26 mouse cellular contexts compared by ENCODE assay signal in genomic region chr14:36340832-36341231, GRCm38 (mm10).
"Had no signal": no experiment of that assay in that cellular context is flagged by ENCODE, and none has a peak within 500 bp of the region (broad histone marks: within the 10 kb centered on the region; RNA-seq: fewer than 3 reads in every experiment).

No protein-coding gene starts in this region.

- H3K27me3 ChIP-seq: embryonic facial prominence, embryonic 12.5 days; embryonic facial prominence, embryonic 13.5 days; embryonic facial prominence, embryonic 15.5 days; forebrain, embryonic 12.5 days; forebrain, embryonic 13.5 days; forebrain, embryonic 15.5 days had no signal

- H3K36me3 ChIP-seq: embryonic facial prominence, embryonic 10.5 days; embryonic facial prominence, embryonic 12.5 days; embryonic facial prominence, embryonic 13.5 days; embryonic facial prominence, embryonic 15.5 days; forebrain, embryonic 10.5 days; forebrain, embryonic 12.5 days; forebrain, embryonic 15.5 days; heart, embryonic 10.5 days had no signal

- H3K9ac ChIP-seq: embryonic facial prominence, embryonic 12.5 days; embryonic facial prominence, embryonic 13.5 days; embryonic facial prominence, embryonic 15.5 days; forebrain, embryonic 12.5 days; forebrain, embryonic 13.5 days; forebrain, embryonic 15.5 days; forebrain, postnatal 0 days had no signal

- H3K27ac ChIP-seq: embryonic facial prominence, embryonic 10.5 days; embryonic facial prominence, embryonic 12.5 days; embryonic facial prominence, embryonic 13.5 days; embryonic facial prominence, embryonic 15.5 days; forebrain, embryonic 10.5 days; forebrain, embryonic 12.5 days; forebrain, embryonic 13.5 days; forebrain, embryonic 15.5 days; gastrocnemius, adult 2 months; heart, adult 2 months; heart, embryonic 10.5 days had no signal

- H3K4me2 ChIP-seq: embryonic facial prominence, embryonic 12.5 days; embryonic facial prominence, embryonic 13.5 days; embryonic facial prominence, embryonic 15.5 days; forebrain, embryonic 12.5 days; forebrain, embryonic 13.5 days; forebrain, embryonic 15.5 days had no signal

- ATAC-seq: forebrain, embryonic 13.5 days; forebrain, embryonic 14.5 days; forebrain, embryonic 15.5 days; forebrain, embryonic 16.5 days; forebrain, postnatal 0 days had no signal

- H3K4me3 ChIP-seq: embryonic facial prominence, embryonic 10.5 days; embryonic facial prominence, embryonic 12.5 days; embryonic facial prominence, embryonic 13.5 days; embryonic facial prominence, embryonic 15.5 days; erythroblast, embryonic 14.5 days; forebrain, embryonic 10.5 days; forebrain, embryonic 12.5 days; forebrain, embryonic 13.5 days; forebrain, embryonic 15.5 days; gastrocnemius, adult 2 months; heart, adult 2 months; heart, embryonic 10.5 days had no signal

- H3K4me1 ChIP-seq: embryonic facial prominence, embryonic 10.5 days; embryonic facial prominence, embryonic 12.5 days; embryonic facial prominence, embryonic 13.5 days; embryonic facial prominence, embryonic 15.5 days; forebrain, embryonic 10.5 days; forebrain, embryonic 12.5 days; forebrain, embryonic 13.5 days; forebrain, embryonic 15.5 days; heart, embryonic 10.5 days had no signal

- H3K9me3 ChIP-seq: embryonic facial prominence, embryonic 10.5 days; embryonic facial prominence, embryonic 12.5 days; embryonic facial prominence, embryonic 13.5 days; embryonic facial prominence, embryonic 15.5 days; forebrain, embryonic 10.5 days; forebrain, embryonic 12.5 days; forebrain, embryonic 13.5 days; forebrain, embryonic 15.5 days; heart, embryonic 10.5 days had no signal

- DNase-seq: cerebellum, postnatal 10 days; cerebellum, postnatal 14 days; cerebellum, postnatal 25 days; cerebellum, postnatal 36 days; embryo, embryonic 11 days; forebrain, postnatal 0 days; gastrocnemius, adult 2 months; gastrocnemius, postnatal 10 days; gastrocnemius, postnatal 14 days; gastrocnemius, postnatal 25 days; gastrocnemius, postnatal 36 days; heart, adult 11 months; heart, adult 18-20 months; heart, adult 2 months had no signal
